Mouse (Mus musculus) spleen, adult 12 weeks (tissue): Measurements from ENCODE around the gene Atp9a.

Experiments used
- DNase-seq: peaks from one replicate; pipeline ENCODE4 v3.0.0; 2022; ENCODE audit warnings: low spot score

The Atp9a gene

DNA sequence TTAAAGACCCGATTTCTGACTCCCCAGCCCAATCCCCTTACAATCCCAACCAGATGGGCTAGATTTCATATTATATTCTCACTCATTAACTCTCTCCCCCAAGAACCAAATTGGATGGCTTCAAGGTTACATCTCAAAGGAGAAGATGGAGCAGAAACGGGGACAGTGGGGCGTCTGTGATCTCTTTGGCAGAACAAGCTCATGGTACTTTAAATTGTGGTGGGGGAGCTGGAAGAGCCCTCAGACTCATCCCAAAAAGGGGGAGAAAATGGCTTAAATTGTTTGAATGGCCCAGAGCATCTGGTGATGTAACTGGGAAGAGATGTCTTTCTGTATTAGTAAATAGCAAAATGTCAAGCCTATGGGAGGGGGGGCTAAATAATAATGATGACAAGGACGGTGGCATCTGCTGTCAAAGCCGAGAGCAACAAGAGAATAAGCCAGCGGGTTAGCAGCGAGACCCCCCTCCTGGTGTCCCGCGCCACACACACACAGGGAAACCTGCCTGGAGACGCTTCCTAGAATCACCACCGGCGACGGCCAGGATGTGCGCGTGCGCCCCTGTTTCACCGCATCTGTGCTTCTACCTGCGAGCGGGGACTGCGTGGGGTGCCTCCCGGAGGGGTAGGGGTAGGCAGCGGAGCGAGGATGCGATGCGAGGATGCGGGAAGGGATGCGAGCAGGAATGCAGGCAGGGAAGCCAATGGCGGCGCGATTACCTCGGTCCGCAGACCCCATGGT, 141.3 kb downstream of the Atp9a start:
- no peak for DNase-seq

DNA sequence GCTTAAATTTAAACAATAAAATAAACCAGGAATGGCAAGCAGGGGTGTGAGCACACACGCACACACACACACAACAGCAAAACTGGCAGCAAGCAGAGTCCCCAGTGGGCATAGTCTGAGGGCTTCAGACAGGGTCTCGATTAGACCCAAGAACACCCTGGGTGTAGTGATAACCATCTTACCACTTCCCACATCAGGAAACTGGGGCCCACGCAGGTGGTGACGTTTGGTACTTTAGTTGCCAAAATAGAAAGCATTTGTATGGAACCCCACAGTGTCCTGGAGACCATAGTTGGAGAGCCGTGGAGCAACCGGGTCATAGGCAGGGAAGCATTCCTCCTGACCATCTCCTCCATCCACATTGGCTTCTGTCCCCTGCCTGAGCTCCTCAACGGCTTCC, 146.5 kb downstream of the Atp9a start:
- DNase-seq: no peak

- DNase-seq: no peak
Observed at GRCm38 (mm10) chr2:168593676-168594075, 148.5 kb downstream of the Atp9a start.

DNA sequence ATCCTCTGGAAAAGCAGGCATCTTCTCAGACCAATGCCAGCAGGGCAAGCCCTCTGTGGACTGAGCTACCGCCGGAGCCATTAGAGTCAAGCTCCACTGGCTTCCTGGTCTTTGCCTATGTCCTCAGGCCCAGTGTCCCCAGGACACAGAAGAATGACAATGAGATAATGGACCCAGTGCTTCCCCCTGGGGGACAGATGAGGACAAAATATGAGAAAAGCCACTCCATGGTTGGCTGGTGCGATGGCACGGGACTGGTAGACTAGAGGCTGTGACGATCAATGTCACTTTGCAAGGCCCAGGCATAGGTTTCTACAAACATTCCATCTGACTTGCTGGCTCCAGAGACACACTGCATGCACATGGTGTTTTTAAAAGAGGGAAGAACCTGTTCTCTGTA, 149.2 kb downstream of the Atp9a start:
- no peak for DNase-seq

DNA sequence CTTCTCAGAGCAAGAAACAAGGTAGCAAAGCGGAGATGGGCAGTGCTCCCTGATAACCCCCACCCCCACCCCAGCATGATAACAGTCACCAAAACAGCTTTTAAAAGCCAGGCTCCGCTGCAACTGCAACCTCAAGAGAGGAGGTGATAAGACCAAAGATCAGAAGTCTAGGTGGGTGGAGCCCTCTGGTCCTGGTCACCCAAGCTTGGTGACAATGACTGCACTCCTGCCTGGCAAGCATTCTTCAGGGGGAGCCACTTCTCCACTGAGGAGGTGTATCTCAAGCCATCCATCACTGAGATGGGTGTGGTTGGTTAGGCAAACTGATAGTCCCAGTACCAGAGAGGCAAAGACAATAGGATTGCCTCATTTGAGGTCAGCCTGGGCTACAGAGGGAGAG, 151.1 kb downstream of the Atp9a start:
- DNase-seq: no peak

DNA sequence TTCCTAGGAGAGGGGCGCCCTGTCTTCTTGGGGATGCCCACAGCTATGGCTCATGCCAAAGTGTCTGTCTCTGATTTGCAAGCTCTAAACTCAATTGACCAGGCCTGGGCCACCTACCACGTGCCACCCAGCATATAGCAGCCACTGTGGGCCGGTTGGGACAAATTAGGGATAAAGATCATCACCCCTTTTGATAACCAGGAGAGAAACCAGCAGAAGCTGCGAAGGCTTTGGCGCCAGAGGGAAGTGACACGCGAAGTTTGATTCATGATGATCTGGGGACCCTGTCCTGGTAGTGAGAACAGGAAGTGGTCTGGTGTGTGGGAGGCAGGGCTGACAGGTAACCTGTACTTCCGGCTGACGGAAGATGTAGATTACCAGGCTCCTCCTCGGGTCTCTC, 151.7 kb downstream of the Atp9a start:
- peak; percentile 24 for DNase-seq

- no peak for DNase-seq
Observed at GRCm38 (mm10) chr2:168590168-168590551, 152.0 kb downstream of the Atp9a start.

DNA sequence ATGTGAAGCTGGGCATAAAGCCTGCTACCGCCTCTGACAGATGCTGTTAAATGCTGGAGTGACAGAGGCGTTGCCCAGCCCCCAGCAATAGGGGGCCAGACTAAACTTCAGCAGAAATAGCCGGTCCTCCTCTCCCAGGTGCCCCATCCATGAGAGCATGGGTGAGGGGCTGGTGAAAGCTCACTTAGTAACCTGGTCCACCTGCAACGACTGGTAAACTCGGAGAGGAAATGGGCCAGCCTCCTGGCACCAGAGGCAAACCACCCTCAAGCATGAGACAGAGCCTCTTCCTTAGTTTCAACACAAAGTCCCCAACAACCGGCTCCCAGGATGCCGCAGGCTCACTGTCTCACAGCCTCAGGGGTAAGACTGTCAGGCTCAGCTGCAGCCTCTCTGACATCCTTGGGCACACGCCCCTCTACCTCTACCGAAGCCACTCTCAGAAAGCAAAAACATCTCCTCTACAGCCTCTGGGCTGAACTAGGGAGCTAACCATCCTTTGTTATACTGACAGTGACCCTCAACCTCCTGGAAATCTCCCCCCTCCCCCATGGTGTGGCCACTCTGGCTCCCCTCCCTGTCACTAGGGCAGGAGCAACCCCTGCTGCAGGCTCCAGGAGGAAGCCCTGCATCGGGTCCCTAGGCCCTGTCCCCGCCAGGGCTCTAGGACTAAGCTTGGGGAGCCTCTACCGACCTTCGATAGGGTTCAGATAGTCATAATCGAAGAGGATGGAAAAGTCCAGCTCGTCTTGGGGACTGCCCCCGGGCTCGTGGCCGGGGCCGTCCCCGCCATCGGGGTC, 152.6 kb downstream of the Atp9a start:
- no peak for DNase-seq

GRCm38 (mm10) chr2:168588591-168589367, 153.4 kb downstream of the Atp9a start:
- DNase-seq: no peak

GRCm38 (mm10) chr2:168587159-168587558, 155.1 kb downstream of the Atp9a start:
- no peak for DNase-seq

- DNase-seq: no peak
Observed at GRCm38 (mm10) chr2:168586512-168586911, 155.7 kb downstream of the Atp9a start.

GRCm38 (mm10) chr2:168584857-168585256, 157.4 kb downstream of the Atp9a start:
- DNase-seq: no peak
